Mouse (Mus musculus): ENCODE results near the gene Col4a4.

Gene Col4a4

GRCm38 (mm10) chr1:82427729-82428128, 158.9 kb downstream of the Col4a4 start:
- in situ Hi-C loops (cut with MboI, MseI) = loop anchor here (25.0 kb wide), 1 partner anchor 1115 kb away; no protein-coding TSS in a partner anchor

DNA sequence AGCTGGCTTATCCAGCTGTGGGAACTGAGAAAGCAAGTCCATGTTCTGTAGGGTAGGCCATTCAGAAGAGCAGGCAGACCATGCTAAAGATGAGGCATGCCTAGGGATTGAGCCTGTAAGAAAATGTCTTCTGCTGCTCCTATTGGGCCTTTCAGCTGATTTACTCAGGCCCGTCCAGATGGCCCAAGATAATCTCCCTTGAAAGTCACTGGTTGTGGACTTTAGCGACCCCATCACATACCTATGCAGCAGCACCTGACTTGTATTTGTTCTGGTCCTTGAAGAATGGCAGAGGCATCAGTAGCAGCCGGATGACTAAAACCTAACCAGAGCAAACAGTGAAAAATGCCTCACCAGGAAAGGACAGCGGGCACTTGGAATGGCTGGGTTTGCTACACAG, 171.0 kb downstream of the Col4a4 start:
- in situ Hi-C loops (cut with MboI, MseI) = no loop called here

DNA sequence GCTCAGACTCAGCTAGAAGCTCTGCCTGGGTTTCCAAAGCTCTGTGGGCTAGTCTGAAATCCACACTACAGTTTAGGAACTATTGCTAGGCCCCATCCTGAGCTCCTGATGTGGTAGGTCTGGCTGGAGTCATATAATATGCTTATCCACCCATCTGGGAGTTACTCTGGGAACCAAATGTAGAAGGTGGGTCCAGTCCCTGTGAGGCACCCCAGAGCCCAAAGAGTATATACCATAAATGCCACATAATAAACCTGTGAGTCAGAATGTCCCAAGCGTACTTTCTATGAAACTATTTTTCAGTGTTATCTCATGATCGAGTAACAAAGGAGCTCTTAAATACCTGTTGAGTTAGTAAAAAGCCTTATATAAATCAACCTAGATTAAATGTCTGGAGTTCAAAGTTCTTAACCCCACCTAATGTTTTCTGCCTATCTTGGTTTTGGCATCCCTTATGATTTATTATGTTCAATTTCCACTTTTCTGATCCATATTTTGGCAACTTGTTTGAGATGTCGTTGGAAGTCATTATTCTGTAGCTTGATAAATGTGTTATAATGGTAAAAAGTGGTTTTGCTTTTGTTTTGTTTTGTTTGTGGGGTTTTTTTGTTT, 172.1 kb downstream of the Col4a4 start:
- in situ Hi-C loops (cut with MboI, MseI) = no loop called here

DNA sequence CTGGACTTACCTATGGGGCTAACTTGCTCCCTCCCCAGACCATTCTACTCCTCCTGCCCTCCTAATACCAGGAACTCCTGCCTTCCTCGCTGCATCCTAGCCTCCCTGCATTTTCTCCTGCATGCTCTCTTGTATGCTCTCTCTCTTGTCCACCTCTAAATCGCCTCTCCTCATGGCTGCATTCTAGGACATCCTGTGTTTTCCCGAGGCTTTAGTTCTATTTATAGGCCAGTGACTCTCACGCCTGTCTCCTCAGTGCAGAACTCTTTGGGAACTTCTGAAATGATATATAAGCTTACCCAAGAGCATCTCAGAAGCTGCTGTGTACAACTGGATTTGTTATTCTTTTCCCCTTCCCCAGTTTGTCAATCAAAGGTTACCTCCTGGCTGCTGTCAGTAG, 174.6 kb downstream of the Col4a4 start:
- in situ Hi-C loops (cut with MboI, MseI) = no loop called here

- in situ Hi-C loops (cut with MboI, MseI) = no loop called here
Observed at GRCm38 (mm10) chr1:82411521-82411920, 175.1 kb downstream of the Col4a4 start.

- in situ Hi-C loops (cut with MboI, MseI) = no loop called here
Observed at GRCm38 (mm10) chr1:82410548-82410947, 176.1 kb downstream of the Col4a4 start.

GRCm38 (mm10) chr1:82409271-82409670, 177.4 kb downstream of the Col4a4 start:
- in situ Hi-C loops (cut with MboI, MseI) = no loop called here

DNA sequence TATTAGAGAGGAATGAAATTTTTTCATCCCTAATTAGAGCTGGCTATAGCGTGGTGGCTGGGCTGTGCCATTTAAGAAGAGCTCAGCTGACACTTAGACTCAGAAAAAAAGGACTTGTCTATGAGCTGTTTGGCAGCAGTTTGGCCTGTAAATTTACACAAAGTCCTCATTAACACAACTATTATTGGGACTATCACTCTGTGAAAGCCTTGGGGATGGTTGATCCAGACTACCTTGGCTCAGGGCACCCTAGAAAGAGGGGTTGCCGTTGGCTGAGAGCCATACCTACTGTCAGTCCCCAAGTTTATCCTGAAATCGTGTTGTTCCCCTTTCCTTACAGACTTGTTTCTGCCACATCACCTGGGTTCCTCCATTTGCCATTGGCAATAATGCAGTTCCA, 178.9 kb downstream of the Col4a4 start:
- in situ Hi-C loops (cut with MboI, MseI) = no loop called here
